Mouse (Mus musculus): Measurements from ENCODE around the gene Fads1. TPM values are rescaled to one million over a fixed set of nuclear protein-coding genes. Genes with fewer than 3 reads are reported as not detected.

The Fads1 gene
- total and polyA plus RNA-seq, 3 experiments = 332 to 1,239 (median 745) TPM

Small RNAs within 50 kb of the gene (microRNA-seq; reads per million reads assigned to microRNA genes)
- 0.44 to 0.83 reads per million in 2 experiments for gene Mir6993

Other genes starting within 250 kb of the Fads1 start
- gene Fth1, start 202.3 kb upstream of the Fads1 start, total RNA-seq (2021) = 1,000 to 10,000 TPM; 3,718 to 3,915 TPM
- 39,639 and 47,224 TPM in 2 replicates for gene Fth1, start 202.3 kb upstream of the Fads1 start, polyA plus RNA-seq (2012; rRNA removed)
- gene Best1, start 181.3 kb upstream of the Fads1 start, total RNA-seq (2021) = under 1 TPM; 0.17 to 0.62 TPM
- gene Best1, start 181.3 kb upstream of the Fads1 start, polyA plus RNA-seq (2012; rRNA removed) = 0.16 and 0.46 TPM in 2 replicates
- 10 to 100 TPM in 1 of 2 experiments, 1 to 10 TPM in 1; 4.1 to 10.3 TPM for gene Rab3il1, start 181.2 kb upstream of the Fads1 start, total RNA-seq (2021)
- gene Rab3il1, start 181.2 kb upstream of the Fads1 start, polyA plus RNA-seq (2012; rRNA removed) = 9.1 and 9.4 TPM in 2 replicates
- gene Fads3, start 141.3 kb upstream of the Fads1 start, total RNA-seq (2021) = 10 to 100 TPM; 13.3 to 17.6 TPM
- 57.7 and 61.3 TPM in 2 replicates for gene Fads3, start 141.3 kb upstream of the Fads1 start, polyA plus RNA-seq (2012; rRNA removed)
- gene Fads2, start 81.1 kb upstream of the Fads1 start, total RNA-seq (2021) = 1,000 to 10,000 TPM; 1,573 to 1,677 TPM
- gene Fads2, start 81.1 kb upstream of the Fads1 start, polyA plus RNA-seq (2012; rRNA removed) = 836 and 1,349 TPM in 2 replicates
- 100 to 1,000 TPM; 180 to 185 TPM for gene Tmem258, start 21.1 kb downstream of the Fads1 start, total RNA-seq (2021)
- gene Tmem258, start 21.1 kb downstream of the Fads1 start, polyA plus RNA-seq (2012; rRNA removed) = 81.8 and 98.2 TPM in 2 replicates
- 10 to 100 TPM in 1 of 2 experiments, 1 to 10 TPM in 1; 8.6 to 10.9 TPM for gene Fen1, start 21.3 kb downstream of the Fads1 start, total RNA-seq (2021)
- 4.6 and 7.0 TPM in 2 replicates for gene Fen1, start 21.3 kb downstream of the Fads1 start, polyA plus RNA-seq (2012; rRNA removed)
- gene Myrf, start 57.9 kb downstream of the Fads1 start, total RNA-seq (2021) = 1 to 10 TPM; 2.3 to 2.7 TPM
- gene Myrf, start 57.9 kb downstream of the Fads1 start, polyA plus RNA-seq (2012; rRNA removed) = 2.5 and 3.1 TPM in 2 replicates
- gene Dagla, start 122.0 kb downstream of the Fads1 start, total RNA-seq (2021) = 1 to 10 TPM; 6.5 to 6.8 TPM
- gene Dagla, start 122.0 kb downstream of the Fads1 start, polyA plus RNA-seq (2012; rRNA removed) = 8.9 and 10.2 TPM in 2 replicates
- 10 to 100 TPM; 27.2 to 38.3 TPM for gene Syt7, start 206.2 kb downstream of the Fads1 start, total RNA-seq (2021)
- 12.2 and 13.5 TPM in 2 replicates for gene Syt7, start 206.2 kb downstream of the Fads1 start, polyA plus RNA-seq (2012; rRNA removed)